Mouse (Mus musculus) lung, adult 2 months (tissue): Measurements from ENCODE around the gene Col5a1.

ENCODE experiments used
- CTCF ChIP-seq: fragments of 200-500 bp; IDR thresholded peaks from 2 replicates; pipeline ENCODE4 v1.5.1; 2011; ENCODE audit warnings: mild to moderate bottlenecking, low read length, control low read depth; ENCODE audit not compliant: insufficient read depth
- POLR2A ChIP-seq: fragments of 200-500 bp; IDR thresholded peaks from 2 replicates; pipeline ENCODE4 v1.6.1; 2011; ENCODE audit warnings: low read depth, mild to moderate bottlenecking, control low read depth, low read length, borderline replicate concordance; ENCODE audit errors: extremely low read depth

DNA sequence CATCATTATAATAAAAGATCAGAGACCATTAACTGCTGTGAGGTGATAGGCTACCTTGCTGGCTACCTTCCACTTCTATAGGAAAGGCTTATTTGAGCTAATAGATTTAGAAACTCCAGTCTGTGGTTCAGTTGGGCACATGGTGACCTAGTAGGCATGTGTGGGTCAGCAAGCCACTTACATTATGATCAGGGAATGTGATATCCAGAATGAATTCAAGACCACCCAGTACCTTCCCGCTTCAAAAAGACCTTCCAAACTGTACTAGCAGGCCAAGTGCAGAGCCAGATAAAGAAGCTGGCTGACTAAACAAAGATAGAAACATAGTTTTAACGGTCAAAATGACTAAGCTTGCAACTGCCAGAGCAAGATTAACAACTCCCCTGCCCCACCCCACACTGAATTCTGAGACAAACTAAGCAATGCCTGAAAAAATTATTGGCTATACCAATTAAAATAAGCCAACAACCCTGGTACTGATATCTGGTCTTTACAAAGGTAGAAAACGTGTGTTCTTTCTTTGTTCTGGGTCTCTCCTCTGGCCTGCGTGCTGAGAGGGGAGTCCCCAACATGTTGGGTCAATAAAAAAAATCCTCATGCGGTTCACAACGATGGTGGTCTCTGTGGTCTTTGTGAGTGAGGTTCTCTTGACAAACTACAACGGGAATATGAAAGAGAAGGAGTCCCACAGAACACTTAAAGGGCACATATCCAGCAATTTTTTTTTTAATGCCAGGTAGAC, 178.3 kb downstream of the Col5a1 start:
- no peak for TF ChIP-seq POLR2A
- TF ChIP-seq CTCF: no peak
